Mouse (Mus musculus): ENCODE data around the gene Osbpl10.

DNA sequence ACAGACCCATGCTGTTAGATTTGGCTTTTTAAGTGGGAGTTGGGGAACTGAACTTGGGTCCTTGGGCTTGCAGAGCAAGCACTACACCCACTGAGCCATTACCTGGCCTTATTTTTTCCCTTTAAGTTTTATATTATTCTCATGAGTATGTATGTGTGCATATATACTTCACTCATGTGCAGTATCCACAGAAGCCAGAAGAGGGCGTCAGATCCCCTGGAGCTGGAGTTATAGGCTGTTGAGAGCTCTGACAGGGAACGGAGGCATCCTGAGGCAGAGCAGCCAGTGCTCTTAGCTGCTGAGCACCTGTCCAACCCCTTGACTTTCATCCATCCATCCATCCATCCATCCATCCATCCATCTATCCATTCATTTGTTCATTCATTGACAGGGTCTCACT is 41.7 kb upstream of the Osbpl10 start:
- TF ChIP-seq CTCF (IDR thresholded peaks at IDR 0.05; ENCODE audit: low read depth) (peak; percentile 16; the same call in 1 of the 2 replicates), EP300 (optimal IDR thresholded peaks at IDR 0.05) (no peak)

All from stomach, postnatal 0 days (tissue).